Mouse (Mus musculus) right cerebral cortex, postnatal 36 days (tissue): ENCODE results near the gene Gm826.

Source experiments
- DNase-seq, 2 experiments: peaks; one replicate each; pipeline ENCODE4 v3.0.0; 2022; ENCODE audit warnings: low spot score in 2 of 2, mixed read lengths in 1 of 2

The Gm826 gene

DNA sequence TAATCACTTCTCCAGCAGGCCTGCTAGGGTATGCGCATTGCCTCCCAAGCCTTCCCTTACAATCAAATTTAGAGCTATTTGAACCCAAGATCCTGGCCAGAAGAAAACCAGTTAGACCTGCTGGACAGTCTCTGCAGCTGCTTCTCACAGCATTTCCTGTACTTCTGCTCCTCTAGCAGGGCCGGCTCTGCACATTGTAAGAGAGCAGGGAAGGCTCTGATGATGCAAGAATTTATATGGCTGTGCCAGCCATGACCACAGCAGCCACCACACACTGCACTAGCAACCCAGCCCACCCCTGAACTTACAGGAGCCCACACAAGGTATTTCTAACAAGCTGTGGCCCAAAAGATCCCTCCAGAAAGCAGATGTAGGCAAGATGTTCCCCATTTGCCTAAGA is 19.6 kb upstream of the Gm826 start:
- DNase-seq: no peak

DNA sequence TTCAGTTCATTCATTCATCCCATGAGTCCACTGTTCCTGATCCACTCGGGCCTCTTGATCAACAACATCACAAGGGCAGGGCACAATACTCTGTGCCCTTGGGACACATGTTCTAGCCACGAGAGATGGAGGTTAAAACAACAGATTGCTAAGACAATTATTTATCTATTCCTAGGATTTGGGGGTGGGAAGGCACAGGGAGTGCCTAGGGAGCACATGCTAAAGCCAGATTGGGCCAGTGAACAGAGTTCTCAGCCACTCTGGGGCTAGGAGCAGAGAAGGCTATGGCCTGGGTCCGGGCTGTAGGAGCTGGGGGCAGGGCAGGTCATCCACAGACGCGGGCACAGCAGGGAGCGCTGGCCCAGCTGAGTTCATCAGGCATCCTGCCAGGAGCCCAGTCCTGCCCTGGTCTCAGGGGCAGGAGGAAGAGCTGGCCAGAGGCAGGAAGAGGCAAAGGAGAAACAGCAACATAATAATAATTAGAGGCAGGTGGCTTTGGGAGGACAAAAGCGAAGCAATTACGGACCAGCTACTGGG is 17.1 kb upstream of the Gm826 start:
- DNase-seq: no peak

DNA sequence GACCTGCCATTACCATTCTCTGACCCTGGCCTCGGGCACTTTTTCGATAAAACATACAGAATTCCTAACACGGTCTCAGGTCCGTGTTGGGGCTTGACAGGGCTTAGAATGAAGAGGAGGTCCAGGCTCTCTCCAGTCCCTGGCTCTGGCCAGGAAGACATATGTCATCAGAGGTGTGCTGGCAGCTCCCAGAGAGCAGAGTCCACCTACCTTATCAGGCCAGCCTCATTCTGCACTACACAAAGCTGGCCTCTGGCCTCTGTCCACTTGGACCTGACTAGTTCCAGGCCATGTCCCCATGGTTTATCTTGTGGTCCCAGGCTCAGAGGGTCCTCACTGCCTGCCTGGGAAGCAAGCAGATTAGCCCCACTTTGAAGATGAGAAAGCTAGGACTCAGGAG is 15.6 kb upstream of the Gm826 start:
- DNase-seq: no peak

DNA sequence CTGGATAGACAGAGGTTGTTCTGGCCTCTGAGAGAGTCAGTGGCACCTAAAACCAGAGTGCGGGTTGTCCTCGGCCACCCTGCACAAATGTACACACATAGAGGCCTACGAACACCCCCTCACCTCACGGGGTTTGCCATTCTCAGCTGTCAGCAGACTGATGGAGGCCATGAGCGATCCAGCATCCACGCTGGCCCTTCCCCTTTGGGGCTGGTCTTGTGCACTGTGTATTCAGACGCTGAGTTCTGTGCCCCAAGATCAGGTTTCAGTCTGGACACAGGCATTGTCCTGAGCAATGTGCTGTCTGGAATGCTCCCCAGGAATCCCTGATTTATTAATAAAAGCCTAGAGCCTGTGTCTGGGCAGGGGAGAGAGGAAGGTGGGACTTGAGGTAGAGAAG is 14.8 kb upstream of the Gm826 start:
- no peak for DNase-seq

DNA sequence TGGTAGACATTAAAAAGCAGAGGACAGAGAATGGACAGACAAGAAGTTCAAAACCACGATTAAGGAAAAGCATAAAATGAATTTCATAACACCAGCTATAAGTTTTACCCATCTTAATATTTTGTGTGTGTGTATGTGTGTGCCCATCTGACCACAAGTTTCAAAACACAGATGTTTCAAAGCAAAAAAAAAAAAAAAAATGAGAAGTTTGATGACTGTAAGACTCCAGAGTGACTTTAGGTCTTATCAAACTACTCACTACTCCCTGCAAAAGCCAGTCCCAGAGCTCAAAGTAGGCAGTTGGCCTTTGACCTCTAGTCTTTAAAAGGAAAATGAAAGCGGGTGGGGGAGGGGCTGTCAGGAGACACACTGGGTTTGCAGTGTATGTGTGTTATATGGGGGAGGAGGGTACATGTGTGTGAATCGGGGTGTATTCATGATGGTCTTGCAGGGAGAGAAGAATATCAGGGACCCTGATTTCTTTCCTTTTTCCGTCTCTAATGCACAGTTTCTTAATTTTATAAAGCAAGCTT is 14.2 kb upstream of the Gm826 start:
- no peak for DNase-seq

DNA sequence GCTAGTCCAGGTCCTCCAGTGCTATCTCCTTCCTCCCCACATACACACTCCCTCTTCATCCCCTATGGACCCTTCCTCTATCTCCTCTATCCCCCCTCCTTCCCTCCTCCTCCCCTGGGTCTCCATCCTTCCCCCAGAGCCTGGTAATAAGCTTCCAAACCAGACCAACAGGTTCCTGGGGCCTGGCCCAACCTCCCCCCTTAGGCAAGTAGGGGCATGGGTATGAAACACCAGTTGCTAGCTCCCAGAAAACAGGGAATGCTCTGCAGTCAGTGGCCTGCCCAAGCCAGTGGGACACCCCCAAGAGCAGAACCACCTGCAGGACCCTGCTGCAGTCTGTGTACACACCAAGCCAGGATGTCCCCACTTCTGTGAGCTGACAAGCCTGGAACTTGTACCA is 11.7 kb upstream of the Gm826 start:
- DNase-seq: no peak

DNA sequence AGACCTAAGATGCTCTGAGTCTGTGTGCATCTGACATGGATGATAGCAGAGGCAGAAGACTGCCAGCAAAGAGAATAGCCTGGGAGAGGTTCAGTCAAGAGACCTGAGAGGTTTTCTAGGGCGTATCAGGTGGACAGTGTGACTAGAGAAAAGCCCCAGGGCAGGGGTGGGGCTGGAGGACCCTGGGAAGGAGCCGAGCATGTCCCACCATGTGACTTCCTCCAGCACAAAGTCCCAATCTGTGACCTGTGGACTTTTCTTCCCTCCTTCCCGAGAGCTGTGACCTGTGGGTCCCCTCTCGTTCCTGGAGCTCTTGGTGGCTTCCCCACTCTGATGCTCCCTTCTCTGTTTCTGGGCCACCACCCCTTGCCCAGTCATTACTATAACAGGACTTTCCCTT is 6.2 kb upstream of the Gm826 start:
- no peak for DNase-seq

DNA sequence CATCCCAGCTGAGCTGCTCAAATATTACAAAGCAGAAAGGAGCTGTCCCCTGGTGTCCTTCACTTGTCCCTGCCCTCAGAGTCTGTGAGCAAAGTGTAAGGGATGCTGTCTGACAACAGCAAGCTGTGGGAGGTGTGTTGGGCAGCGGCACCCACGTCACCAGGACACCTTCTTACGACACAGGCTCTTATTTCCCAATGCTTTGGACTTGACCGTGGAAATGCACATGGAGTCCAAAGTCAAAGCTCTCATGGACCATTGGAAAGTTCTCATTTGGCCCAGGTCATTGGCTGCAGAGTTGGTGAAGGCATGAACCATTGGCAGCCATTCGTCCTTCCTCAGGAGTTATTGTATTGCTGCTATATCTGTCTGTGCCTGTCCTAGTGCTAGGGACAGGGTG is 5.6 kb upstream of the Gm826 start:
- DNase-seq: no peak

DNA sequence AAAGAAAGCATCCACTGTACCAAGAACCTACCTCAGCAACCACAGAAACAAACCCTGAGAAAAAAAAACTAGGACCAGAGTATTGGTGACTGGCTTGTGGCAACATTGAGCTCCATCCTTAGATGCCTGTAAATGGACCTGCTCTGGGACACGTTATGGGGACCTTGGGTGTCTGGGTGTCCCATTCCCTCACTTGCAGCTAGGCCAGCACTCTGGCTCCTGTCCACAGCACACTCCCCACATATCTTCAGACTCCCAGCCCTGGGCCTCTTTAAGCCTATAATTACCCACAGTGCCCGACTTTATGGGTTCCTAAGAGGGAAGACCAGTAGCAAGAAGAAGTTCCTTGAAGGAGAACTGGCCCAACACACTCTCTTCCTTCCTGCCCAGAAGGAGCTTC is 2.1 kb upstream of the Gm826 start:
- no peak for DNase-seq

DNA sequence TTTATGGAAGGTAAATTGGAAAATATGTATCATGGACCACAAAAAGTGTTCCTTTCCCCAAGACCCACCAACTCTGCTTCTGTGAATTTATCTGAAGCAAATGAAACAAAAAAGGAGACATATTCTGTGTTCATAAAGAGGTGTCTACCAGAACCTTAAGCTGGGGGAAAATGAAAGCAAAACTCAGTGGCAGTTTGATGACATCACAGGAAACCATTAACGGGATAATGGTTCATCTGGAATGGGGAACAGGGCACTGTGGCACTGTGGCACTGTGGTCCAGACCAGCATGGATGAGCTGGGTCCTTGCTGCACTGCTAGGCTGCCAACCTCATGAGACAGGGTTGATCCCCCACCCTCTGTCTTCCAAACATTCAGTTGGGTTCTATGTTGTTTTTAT is 1.1 kb upstream of the Gm826 start:
- no peak for DNase-seq

DNA sequence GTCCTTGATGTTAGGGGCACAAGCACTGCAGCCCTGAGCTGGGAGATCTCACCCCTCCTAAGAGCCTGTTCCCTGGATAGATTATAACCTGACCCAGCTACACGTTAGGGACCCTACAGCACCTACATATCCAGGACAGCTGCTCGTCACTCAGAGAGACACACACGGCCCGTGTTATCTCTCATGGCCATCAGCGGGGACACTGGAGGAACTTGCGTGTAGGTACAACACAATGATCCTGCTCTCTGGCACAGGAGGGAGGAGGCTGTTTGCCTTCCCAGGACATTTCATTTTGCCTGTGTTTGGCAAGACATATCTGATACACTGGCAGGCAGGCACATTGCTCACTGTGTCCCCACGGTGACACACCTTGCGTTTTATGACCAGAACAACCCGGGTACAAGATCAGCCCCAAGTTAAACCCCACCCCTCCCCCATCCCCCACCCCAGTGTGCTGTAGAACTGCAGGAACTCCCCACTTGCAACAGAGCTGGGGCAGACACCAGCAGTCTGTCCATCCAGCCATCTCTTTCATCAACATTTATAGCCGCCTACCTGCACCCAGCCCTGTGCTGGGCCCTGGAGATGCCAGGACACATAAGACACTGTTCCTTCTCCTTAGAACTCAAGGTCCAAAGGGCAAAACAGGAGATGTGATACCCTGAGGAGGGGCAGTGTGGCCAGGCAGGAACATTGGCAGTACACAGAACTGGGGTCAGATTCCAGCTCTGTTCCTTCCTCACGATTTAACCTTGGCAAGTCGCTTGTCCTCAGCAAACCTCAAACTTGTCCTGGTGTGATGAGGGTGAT is 1.2 kb downstream of the Gm826 start:
- DNase-seq: no peak

DNA sequence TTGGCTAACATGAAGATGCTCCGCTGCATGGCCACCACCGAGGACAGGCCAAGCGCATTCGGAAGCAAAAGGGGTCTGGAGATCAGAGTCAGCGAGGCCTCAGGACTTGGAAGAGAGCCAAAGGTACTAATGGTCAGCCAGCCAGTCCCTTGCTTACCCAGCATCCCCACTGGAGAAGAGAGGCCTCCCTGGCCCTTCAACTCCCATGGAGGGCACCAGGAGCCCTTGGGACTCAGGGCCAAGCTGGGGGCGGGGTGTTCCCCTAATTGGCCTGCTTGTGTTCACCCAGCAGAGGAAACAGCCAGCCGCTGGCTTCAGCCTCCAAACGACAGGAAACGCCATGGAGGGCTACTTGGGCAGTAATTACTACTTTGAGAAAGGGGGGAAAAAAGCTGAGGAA is 5.1 kb downstream of the Gm826 start:
- no peak for DNase-seq

DNA sequence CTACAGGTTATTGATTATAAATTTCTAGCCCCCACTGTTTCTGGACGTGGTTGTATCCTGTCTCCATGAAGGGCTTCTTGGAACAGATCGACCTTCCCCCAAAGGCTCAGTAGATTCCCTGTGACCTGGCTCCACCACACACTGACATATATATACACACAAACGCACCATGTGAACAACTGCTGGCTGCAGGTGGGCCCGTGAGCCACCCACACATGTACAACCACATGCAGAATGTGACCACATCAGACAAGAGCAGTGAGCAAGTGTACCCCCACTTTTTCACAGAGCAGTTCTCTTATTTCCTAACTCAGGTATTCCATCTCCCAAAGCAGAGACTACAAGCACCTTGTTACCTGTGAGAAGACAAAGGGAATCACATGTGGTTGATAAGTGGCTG is 6.2 kb downstream of the Gm826 start:
- no peak for DNase-seq

DNA sequence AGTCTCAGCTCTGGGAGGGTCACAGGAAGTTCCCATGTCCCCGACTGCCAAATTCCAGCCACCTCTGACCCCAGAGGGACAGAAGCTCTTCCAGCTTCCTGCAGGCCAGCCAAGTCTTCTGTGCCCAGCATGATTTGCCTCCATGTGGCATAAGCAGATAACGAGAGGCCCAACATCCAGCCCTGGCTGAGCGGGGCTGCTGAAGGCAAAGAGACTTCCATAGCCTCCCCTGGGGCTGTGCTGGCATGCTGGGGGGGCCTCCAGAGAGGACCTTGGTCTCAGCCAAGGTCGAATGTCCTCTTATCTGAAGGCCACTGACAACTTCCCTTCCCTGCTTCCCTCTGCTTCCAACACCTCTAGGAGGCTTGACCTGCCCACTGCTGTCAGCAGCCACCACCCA is 6.8 kb downstream of the Gm826 start:
- DNase-seq: no peak

DNA sequence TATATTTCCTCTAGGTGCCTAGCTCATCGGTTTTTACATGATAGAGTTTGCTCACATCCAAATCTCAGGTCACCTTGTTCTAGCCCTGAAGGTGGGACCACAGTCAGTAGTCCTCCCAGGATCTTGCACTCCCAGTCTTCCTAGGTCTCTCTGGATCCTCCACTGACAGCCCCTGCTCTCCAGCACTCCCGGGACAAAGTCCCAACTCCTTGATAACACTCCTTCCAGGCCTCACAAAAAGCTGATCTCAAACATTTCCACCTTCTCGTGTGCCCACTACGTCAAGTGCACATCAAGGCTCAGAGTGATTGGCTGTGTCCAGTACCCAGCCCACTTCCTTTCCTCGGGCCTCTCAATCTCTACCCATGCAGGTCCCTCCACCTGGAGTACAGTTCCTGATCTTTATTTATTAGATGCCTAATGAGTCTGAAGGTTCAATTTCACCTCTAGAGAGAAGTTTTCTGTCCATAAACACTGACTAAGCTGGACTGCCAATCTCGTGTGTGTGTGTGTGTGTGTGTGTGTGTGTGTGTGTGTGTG is 8.8 kb downstream of the Gm826 start:
- DNase-seq: no peak

DNA sequence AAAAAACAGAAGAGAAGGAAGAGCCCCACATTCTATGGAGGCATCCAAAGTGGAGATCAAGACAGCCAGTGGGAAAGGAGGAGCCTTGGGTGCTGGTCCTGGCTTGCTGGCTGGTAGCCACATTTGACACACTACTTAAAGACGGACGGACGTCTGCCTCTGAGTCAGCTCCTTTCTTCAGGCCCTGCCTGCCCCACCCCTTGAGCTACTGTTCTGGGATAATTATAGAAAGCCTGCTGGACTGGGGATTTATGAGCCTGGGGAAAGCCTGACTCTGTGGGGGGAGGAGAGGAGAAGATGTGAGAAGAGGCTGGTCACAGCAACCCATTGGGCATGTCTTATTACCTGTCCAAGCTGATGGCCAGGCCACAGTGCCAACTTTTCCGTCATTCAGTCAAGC is 12.1 kb downstream of the Gm826 start:
- no peak for DNase-seq

DNA sequence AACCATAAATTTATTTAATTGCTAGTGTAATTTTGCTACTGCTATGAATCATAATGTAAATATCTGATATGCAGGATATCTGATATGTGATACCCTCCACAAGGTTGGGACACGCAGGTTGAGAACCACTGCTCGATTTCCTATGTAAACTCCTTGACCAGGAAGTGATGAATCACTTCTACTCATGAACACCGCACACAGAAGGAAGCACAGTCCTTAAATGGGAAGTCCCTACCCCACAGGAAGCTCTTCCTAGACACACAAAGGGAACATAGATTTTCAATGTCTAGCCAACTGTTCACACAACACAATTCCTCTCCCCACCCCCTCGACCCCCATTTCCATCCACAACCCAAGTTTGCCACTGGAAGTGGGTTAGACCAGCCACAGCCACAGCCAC is 15.7 kb downstream of the Gm826 start:
- DNase-seq: no peak

DNA sequence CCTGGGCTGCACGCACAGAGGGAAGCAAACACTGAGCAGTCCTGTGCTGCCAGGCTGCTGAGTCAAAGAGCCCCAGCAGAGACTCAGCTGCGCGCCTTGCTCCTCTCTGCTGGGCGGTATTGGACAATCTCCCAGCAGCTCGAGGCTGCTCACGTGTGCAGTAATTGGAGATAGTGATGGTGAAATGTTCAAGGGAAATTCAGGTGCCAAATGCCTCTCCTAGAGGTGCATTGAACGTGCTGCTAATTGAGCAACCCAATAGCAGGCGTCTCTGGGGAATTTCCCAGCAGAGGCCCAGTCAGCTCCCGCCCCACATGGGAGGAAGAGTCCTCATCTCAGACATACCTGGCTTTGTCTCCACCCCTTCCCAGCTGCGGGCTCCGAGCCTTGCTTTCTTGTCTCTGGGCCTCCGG is 20.4 kb downstream of the Gm826 start:
- DNase-seq: no peak

DNA sequence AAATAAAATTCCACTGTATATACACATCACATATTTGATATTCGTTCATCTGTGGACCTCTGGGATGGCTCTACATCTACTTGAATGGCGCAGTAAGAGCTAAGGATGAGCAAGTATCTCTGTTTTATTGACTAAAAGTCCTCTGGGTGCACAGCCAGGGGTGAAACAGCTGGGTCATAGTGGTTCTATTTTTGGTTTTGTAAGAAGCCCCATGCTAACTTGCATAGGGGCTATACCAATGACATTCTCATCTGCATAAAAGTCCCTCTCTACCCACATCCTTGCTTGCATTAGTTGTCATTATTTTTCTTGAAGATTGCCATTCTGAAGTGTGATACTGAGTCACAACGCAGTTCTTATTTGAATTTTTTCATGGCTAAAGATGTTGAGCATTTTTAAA is 28.9 kb downstream of the Gm826 start:
- no peak for DNase-seq

DNA sequence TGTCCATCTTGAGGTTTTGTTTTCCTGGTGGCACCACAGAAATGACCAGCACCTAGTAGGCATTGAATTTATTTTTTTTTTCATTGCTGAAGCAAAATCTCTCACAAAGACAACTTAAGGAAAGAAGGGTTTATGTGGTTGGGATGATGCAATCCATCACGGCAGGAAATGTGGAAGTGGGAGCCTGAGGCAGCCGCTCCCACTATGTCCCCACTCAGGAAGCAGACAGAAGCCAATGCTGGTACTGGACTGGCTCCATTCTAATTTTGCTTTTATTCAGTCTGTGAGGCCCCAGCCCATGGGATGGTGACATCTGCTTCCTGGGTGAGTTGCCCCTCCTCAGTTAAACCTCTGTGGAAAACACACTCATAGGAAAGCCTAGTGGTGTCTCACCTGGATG is 30.0 kb downstream of the Gm826 start:
- no peak for DNase-seq

DNA sequence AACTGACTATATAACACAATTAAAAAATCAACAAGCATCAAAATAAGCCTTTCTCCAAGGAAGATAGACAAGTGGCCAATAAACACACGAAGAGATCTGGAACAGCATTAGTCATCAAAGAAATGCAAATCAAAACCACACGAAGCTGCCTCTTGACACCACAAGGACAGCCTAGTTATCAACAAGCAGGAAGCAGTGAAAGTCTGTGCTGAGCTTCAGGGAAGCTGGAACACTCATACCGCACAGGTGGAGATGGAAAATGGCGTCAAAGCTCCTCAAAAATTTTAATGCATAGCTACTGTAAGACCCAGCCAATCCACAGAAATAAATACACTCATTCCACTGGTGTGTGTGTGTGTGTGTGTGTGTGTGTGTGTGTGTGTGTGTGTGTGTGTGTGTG is 31.9 kb downstream of the Gm826 start:
- no peak for DNase-seq

DNA sequence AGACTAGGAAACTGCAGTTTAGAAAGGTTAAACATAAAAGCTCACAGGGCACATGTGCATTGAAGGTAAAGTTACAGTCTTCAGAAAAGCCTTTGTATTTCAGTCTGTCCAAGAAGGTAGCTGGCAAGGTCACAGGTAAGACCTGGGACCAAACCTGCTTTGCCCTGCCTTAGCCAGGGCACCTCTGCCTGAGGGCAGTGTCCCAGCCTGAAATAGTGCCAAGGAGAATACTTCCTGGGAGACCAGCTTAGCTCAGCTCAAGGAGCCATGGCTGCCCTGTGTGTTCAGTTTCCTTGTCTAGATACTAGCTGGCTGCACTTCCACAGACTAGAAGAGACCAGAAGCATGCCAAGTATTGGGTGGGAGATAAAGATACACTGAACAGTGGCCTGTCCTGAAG is 35.4 kb downstream of the Gm826 start:
- DNase-seq: no peak

DNA sequence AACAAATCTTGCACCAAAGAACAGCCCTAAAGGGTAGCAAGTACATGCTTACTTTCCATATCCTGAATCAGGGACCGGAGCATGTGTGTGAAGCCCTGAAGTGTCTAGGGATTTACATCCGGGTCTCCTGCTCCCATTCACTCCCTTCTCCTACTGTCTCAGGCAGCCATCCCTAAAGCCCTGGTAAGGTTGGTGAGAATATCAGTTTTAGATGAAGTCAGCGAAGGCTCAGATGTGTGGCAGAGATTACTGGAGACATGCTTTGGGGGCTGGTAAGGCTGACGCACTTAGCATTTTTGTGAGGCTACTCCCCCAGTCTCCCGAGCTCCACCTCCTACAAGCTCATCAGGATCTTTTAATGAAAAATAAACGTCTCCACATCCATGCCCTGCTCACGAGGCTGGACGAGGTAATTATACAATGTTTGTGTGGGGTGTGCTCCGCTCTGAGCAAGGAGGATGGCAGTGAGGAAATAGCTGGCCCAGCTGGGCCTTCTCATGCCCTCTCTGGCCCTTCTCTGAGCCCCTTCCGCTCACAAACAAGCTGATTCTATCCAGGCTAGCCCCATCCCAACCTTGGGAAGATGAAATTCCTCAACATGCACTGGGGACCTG is 45.3 kb downstream of the Gm826 start:
- no peak for DNase-seq
